Mouse (Mus musculus) spleen, postnatal 0 days (tissue): ENCODE data around the gene Mid2. TPM values are rescaled to one million over a fixed set of nuclear protein-coding genes. Genes with fewer than 3 reads are reported as not detected.

Experiments used
- polyA plus RNA-seq: library from polyadenylated mRNA; unstranded; fragments of >200 nt; fragmentation: Nextera tagmentation; extraction: Ambion mirVana; gene quantifications from 2 replicates; pipeline ENCODE4 v1.2.1, GENCODE M21; 2015

The Mid2 gene
- polyA plus RNA-seq: 1.2 and 1.6 TPM in 2 replicates

DNA sequence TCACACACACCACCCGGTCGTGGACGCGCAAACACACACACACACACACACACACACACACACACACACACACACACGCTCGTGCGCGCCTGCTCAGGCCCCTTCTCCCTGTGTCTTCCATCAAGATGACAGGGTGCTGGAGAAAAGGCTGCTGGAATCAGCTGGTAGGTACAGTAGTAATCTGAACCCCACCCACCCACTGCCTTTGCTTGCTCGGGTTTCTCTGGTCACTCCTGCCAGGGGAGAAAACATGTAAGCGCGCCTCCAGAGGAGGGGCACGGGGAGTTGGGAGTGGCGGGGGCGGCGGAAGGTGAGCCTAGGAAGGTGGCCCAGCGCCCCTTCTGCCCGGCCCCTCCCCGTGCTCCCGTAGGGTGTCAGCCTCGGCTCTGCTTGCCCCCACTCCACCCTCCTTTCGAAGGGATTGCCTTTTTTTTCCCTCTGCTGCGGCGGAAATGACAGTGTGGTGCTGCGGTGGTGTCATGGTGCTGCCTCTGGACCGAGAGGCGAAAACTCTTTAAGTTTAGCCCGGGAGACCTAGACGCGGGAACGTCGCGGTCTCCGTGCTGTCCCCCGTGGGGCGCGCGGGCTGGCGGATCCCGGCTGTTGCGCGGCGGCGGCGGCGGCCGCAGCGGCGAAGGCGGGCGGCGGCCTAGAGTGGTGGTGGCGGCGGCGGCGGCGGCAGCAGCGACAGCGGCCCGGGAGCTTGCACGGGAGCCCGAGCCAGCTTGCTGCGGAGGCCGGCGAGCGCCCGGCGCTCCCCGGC is at the start of gene Mid2:
Gene Mid2, plus strand, starts transcription at position 121 of the 763 bp plus-strand sequence.

DNA sequence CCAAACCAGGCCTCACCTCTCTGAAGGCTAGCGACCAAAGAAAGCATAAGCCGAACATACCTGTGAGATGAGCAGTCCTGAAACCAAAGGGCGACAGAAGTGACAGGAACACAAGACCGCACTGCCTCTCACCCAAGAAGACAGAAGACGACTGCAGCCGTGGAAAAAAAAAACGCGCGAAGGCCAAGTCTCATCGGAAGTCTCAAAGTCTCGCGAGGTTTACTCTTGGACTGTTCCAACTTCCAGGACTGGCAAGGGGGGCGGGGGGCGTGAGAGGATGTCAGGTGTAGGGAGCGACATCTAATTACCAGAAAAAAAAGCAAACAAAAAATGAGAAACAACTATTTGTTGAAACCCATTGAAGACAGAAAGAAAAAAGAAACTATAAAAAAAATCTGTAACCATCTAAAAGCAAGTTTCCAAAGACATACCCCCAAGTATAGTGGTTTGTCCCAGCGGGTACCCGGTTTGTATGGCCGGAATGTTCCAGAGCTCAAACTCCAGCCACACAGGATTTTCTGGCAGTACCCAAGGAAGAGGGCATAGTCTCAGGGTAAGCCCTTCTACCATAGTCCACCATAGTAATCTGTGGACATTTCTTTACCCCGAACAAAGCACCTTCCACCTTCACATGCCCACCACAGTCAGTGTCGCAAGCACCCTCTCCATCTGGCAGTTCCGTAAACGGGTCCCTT is 149.1 kb downstream of the Mid2 start, which contains the start of gene Tex13b:
Gene Tex13b, minus strand, starts transcription at position 122 of the 695 bp plus-strand sequence.

Other genes starting within 250 kb of the Mid2 start
- 46.9 and 52.2 TPM in 2 replicates for gene Prps1, start 208.0 kb upstream of the Mid2 start, polyA plus RNA-seq
- 43.2 and 49.4 TPM in 2 replicates for gene Tsc22d3, start 63.9 kb upstream of the Mid2 start, polyA plus RNA-seq
- gene Tex13b, start 148.8 kb downstream of the Mid2 start, polyA plus RNA-seq: not detected in 2 replicates
- 0.06 and 0.13 TPM in 2 replicates for gene Vsig1, start 243.0 kb downstream of the Mid2 start, polyA plus RNA-seq